Mouse (Mus musculus): ENCODE measurements around the gene Galk1. TPM values are rescaled to one million over a fixed set of nuclear protein-coding genes. Genes with fewer than 3 reads are reported as not detected.

The Galk1 gene
- polyA plus RNA-seq, 1 experiment = 27.0 TPM

DNA sequence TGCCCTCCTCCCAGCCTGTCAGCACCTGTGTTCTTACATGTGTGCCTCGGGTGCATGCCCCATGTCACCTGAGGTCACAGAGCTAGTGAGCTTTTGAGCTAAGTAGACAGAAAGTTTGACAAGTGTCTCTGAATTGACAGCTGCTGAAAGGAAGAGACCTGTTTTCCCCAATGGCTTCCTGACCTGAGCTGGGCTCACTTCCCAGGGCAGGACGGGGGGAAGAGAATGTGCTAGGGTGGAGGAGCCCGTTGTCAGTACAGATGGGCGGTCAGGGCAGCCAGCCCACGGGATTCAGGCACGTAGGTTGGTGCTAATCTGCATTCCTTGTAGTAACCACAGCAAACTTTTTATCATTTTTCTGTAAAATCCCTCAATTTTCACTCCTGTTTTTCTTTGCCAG, 28.1 kb upstream of the Galk1 start:
- Histone ChIP-seq H3K4me3 (replicated peaks; ENCODE audit: control insufficient read depth, low read depth, low read length) (no peak overlapping the region), H3K27ac (ENCODE audit: control insufficient read depth, insufficient read depth, low read depth, low read length, poor library complexity) (no peak overlapping the region), H3K4me1 (ENCODE audit: control insufficient read depth, insufficient read depth, low read length) (no peaks in the 10 kb centered on the region)
- WGBS = 83% methylated on average over 6 of the region's 6 CpGs
- TF ChIP-seq POLR2A (IDR thresholded peaks at IDR 0.05; ENCODE audit: borderline replicate concordance, control insufficient read depth, low read depth, low read length) = no peak
- no peak for TF ChIP-seq CTCF (IDR thresholded peaks at IDR 0.05; ENCODE audit: control insufficient read depth, insufficient read depth, low read length)

DNA sequence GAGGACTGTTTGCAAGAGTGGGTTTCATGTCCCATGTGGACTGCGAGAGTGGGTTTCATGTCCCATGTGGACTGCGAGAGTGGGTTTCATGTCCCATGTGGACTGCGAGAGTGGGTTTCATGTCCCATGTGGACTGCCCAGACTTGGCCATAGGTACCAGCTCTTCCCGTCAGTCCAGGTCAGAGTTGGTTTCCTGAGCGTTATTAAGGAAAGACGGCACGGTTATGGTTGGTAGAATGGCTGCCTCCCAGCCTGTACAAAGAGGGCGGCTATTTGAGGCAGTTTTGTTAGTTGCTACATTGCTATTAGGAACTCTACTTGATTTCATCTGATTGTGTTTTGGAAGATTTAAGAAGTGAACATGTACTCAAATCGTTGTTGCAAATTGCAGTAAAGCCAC, 25.3 kb upstream of the Galk1 start:
- Histone ChIP-seq H3K4me1 (ENCODE audit: control insufficient read depth, insufficient read depth, low read length) (no peaks in the 10 kb centered on the region), H3K4me3 (replicated peaks; ENCODE audit: control insufficient read depth, low read depth, low read length) (no peak overlapping the region), H3K27ac (ENCODE audit: control insufficient read depth, insufficient read depth, low read depth, low read length, poor library complexity) (no peak overlapping the region)
- TF ChIP-seq POLR2A (IDR thresholded peaks at IDR 0.05; ENCODE audit: borderline replicate concordance, control insufficient read depth, low read depth, low read length) = no peak
- 86% methylated on average over 9 of the region's 9 CpGs for WGBS

DNA sequence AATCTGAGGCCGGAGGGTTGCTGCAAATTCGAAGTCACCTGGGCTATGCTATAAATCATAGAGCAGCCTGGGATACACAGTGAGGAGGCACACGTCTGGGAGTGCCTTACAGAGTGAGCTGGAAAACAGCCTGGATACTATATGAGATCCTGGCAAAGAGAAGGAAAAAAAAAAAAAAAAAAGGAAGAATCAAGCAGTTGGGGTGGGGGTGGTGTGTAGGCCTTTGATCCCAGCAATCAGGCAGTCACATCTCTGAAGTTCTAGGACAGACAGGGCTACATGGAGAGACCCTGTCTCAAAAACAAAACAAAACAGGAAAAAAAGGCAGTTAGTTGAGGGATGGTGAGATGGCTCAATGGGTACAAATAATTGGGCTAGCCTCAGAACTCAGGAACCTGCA, 24.2 kb upstream of the Galk1 start:
- H3K4me3 ChIP-seq (replicated peaks; ENCODE audit: control insufficient read depth, low read depth, low read length) = no peak overlapping the region
- no peak overlapping the region for H3K27ac ChIP-seq (ENCODE audit: control insufficient read depth, insufficient read depth, low read depth, low read length, poor library complexity)
- H3K4me1 ChIP-seq (ENCODE audit: control insufficient read depth, insufficient read depth, low read length) = peaks cover under 1% of the 10 kb centered on the region
- 90% methylated on average over 3 of the region's 3 CpGs for WGBS
- no peak for TF ChIP-seq CTCF (IDR thresholded peaks at IDR 0.05; ENCODE audit: control insufficient read depth, insufficient read depth, low read length)
- TF ChIP-seq POLR2A (IDR thresholded peaks at IDR 0.05; ENCODE audit: borderline replicate concordance, control insufficient read depth, low read depth, low read length) = no peak

DNA sequence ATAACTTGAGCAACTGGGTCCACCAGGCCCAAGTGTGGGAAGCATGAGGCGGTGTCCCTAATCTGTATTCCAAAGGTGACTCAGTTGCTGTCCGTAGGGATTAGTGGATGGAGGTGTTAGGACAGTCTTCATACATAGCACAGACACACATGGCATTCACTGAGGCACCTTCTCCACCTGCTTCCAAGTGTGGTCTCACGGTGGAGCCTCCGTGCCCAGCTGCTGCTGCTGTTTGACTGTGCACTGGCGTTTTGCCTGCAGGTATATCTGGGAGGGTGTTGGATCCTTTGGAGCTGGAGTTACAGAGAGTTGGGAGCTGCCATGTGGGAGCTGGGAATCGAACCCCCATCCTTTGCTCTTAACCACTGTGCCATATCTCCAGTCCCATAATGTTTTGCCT, 22.1 kb upstream of the Galk1 start:
- 89% methylated on average over 6 of the region's 6 CpGs for WGBS
- TF ChIP-seq CTCF (IDR thresholded peaks at IDR 0.05; ENCODE audit: control insufficient read depth, insufficient read depth, low read length) = no peak
- no peak for TF ChIP-seq POLR2A (IDR thresholded peaks at IDR 0.05; ENCODE audit: borderline replicate concordance, control insufficient read depth, low read depth, low read length)
- peaks cover 3% of the 10 kb centered on the region for H3K4me1 ChIP-seq (ENCODE audit: control insufficient read depth, insufficient read depth, low read length)
- no peak overlapping the region for H3K4me3 ChIP-seq (replicated peaks; ENCODE audit: control insufficient read depth, low read depth, low read length)
- H3K27ac ChIP-seq (ENCODE audit: control insufficient read depth, insufficient read depth, low read depth, low read length, poor library complexity) = no peak overlapping the region

DNA sequence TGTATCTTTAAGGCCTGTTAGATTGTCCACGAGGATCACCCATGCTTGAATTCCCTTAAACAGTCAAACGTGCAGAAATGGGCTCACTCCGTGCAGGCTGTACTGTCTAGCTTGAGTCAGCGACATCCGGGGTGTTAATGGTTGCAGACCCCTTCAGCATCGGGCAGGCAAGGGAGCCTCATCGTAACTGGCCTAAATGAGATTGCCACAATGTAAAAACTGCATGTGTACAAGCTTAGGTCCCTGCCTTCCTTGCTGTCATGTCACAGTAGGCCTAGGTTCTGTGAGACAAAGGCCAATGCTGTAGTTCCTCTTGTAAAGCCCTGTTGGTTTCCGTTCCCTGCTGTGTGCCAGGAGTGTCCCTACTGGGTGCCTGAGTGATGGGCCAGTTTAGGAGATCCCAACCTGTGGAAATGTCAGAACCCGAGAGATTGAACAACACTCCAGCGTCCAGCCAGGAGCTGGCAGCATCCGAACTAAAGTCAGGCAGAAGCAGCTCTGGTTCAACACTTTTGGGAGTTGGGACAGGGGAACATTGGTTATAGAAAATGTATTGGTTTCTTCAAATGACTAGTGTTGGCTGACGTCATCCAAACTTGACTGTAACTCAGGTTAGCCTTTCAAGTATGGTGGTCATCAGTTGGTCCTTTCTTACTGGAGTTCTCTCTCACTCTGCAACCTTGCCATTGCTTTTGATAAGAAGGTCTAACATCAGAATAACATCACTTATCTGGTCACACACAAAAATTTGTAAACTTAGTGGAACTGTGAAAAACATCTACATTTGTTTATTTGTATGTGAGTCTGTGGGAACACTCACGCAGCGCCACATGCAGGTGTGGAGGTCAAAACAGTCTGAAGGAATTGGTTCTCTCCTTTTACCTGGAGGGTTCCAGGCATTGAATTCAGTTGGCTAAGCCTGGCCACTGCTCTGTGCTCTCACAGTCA, 18.7 kb upstream of the Galk1 start:
- peak overlapping the region; percentile 64 for H3K4me3 ChIP-seq (replicated peaks; ENCODE audit: control insufficient read depth, low read depth, low read length)
- peak overlapping the region; percentile 97 for H3K27ac ChIP-seq (ENCODE audit: control insufficient read depth, insufficient read depth, low read depth, low read length, poor library complexity)
- peaks cover 4% of the 10 kb centered on the region for H3K4me1 ChIP-seq (ENCODE audit: control insufficient read depth, insufficient read depth, low read length)
- TF ChIP-seq POLR2A (IDR thresholded peaks at IDR 0.05; ENCODE audit: borderline replicate concordance, control insufficient read depth, low read depth, low read length) (no peak), CTCF (IDR thresholded peaks at IDR 0.05; ENCODE audit: control insufficient read depth, insufficient read depth, low read length) (no peak)
- 24% methylated on average over 14 of the region's 14 CpGs for WGBS

DNA sequence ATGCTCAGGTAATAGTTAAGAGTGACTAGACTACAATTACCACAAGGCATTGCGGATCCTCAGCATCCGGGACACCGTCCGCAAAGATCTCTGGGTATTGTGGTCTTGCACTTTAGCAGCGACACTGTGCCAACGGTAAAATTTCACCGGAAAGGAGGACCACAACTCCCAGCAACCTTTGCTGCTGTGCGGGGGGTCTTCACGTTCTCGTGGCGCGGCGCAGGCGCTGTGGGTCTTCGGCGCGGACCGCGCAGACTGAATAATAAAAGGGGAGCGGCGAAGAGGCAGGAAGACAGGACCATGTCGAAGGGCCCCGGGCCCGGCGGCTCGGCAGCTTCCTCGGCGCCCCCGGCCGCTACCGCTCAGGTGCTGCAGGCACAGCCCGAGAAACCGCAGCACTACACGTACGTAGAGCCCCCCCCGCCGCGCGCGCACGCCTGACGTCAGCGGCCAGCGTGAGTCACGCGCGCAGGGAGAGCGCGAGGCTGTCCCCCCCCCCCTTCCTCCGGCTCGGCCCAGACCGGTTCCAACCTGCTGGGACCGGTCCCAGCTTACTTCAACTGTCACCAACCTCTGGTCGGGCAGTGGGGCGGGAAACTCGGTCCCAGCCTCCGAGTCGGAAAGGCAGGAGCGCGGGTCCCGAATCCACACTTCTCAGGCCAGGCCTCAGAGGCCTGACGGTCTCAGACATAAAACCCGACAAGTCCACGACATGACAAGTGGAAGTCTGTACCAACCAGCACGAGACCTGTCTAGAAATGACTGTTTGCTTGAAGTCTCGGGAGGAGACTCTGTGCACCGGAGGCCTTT, 17.8 kb upstream of the Galk1 start, which contains the start of gene Unk:
TSS of gene Unk (plus strand) at position 235 of the 810 bp plus-strand sequence.
- Histone ChIP-seq H3K4me3 (replicated peaks; ENCODE audit: control insufficient read depth, low read depth, low read length) (peak within 1 kb of the TSS; percentile 64), H3K4me1 (ENCODE audit: control insufficient read depth, insufficient read depth, low read length) (peaks cover 4% of the 10 kb centered on the region), H3K27ac (ENCODE audit: control insufficient read depth, insufficient read depth, low read depth, low read length, poor library complexity) (peak within 1 kb of the TSS; percentile 97)
- TF ChIP-seq CTCF (IDR thresholded peaks at IDR 0.05; ENCODE audit: control insufficient read depth, insufficient read depth, low read length) = no peak
- TF ChIP-seq POLR2A (IDR thresholded peaks at IDR 0.05; ENCODE audit: borderline replicate concordance, control insufficient read depth, low read depth, low read length) = peak; percentile 96
- WGBS = under 1% methylated on average over 67 of the region's 67 CpGs

DNA sequence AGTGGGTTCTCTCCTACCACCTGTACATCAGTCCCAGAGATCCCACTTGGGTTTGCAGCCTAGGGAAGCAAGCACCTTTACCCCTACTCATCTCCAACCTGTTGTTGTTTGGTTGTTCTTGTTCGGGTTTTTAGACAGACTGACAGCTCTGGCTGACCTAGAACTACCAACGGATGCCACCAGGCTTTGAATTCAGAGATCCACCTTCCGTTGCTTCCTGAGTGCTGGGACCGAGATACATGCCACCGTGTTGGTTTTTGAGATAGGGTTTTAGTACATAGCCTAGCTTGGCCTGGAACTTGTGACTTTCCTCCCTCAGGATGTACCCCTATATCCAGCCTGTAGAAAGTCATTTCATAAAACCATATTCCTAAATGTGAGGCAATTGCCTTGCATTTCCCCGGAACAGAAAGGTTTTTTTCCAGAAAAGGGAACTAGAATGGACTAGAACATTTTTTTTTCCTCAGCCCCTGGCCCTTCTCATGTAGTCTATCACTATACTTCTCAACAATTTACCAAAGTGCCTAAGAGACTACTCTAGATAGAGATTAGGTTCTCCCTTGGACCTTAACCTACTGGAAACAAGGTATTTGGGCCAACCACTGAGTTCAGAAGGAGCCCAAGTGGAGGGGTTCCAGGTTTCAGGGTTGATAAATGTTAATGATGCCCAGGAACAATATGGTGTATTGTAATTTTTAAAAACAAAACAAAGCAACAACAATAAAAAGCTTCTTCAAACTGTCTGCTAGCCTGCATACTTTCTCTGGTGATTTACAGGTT, 16.8 kb upstream of the Galk1 start:
- no peak for TF ChIP-seq CTCF (IDR thresholded peaks at IDR 0.05; ENCODE audit: control insufficient read depth, insufficient read depth, low read length)
- no peak for TF ChIP-seq POLR2A (IDR thresholded peaks at IDR 0.05; ENCODE audit: borderline replicate concordance, control insufficient read depth, low read depth, low read length)
- Histone ChIP-seq H3K4me3 (replicated peaks; ENCODE audit: control insufficient read depth, low read depth, low read length) (peak overlapping the region; percentile 64), H3K4me1 (ENCODE audit: control insufficient read depth, insufficient read depth, low read length) (peaks cover 4% of the 10 kb centered on the region), H3K27ac (ENCODE audit: control insufficient read depth, insufficient read depth, low read depth, low read length, poor library complexity) (no peak overlapping the region)
- WGBS = 64% methylated on average over 6 of the region's 6 CpGs

Data from bone marrow, adult 2 months (tissue).